Mouse (Mus musculus) stomach, embryonic 14.5 days (tissue): ENCODE data around the gene Rnf169. TPM values are rescaled to one million over a fixed set of nuclear protein-coding genes. Genes with fewer than 3 reads are reported as not detected.

Experiments used
- polyA plus RNA-seq: library from polyadenylated mRNA; unstranded; fragments of >200 nt; fragmentation: Nextera tagmentation; extraction: Ambion mirVana; gene quantifications from 2 replicates; pipeline ENCODE4 v1.2.1, GENCODE M21; 2014

The Rnf169 gene
- polyA plus RNA-seq, 1 experiment from 2014 or later = 9.9 TPM

Other genes with a start within 250 kb of the Rnf169 start
- not detected in 2 replicates for gene Olfr521, start 216.9 kb downstream of the Rnf169 start, polyA plus RNA-seq
- gene Neu3, start 152.0 kb downstream of the Rnf169 start, polyA plus RNA-seq = 7.0 and 7.1 TPM in 2 replicates
- 0.29 and 0.50 TPM in 2 replicates for gene Xrra1, start 121.3 kb downstream of the Rnf169 start, polyA plus RNA-seq
- 287 and 322 TPM in 2 replicates for gene Spcs2, start 117.0 kb downstream of the Rnf169 start, polyA plus RNA-seq
- 1.0 and 1.4 TPM in 2 replicates for gene Chrdl2, start 25.7 kb upstream of the Rnf169 start, polyA plus RNA-seq
- gene Pold3, start 141.1 kb upstream of the Rnf169 start, polyA plus RNA-seq = 73.9 and 75.2 TPM in 2 replicates
- gene Lipt2, start 178.8 kb upstream of the Rnf169 start, polyA plus RNA-seq = 23.6 and 25.7 TPM in 2 replicates
- gene Kcne3, start 196.1 kb upstream of the Rnf169 start, polyA plus RNA-seq = 19.6 and 23.0 TPM in 2 replicates
- gene Pgm2l1, start 246.9 kb upstream of the Rnf169 start, polyA plus RNA-seq = 4.3 and 4.6 TPM in 2 replicates